Comparison of ENCODE assay signal across 8 mouse cellular contexts in genomic region chr11:50225611-50226378, GRCm38 (mm10). TPM values are rescaled to one million over a fixed set of nuclear protein-coding genes. Genes with fewer than 3 reads are reported as not detected.
A peak's percentile ranks its signal among the peaks of the same experiment; 100 is the strongest.
DNase-seq lines count a peak whose midpoint lies in the region; ATAC-seq and TF ChIP-seq lines count a peak whose summit lies in the region.

No protein-coding gene starts in this region.

- no peaks in the 10 kb centered on the region for H3K27me3 ChIP-seq in Patski
- peaks cover 6% of the 10 kb centered on the region; the same call in 1 of the 2 replicates for H3K27me3 ChIP-seq in embryonic facial prominence, embryonic 12.5 days
- peaks cover 2% of the 10 kb centered on the region; the same call in 1 of the 2 replicates for H3K27me3 ChIP-seq in hindbrain, embryonic 11.5 days (ENCODE audit: control insufficient read depth, insufficient read depth, low read length)
- no peaks in the 10 kb centered on the region for H3K27me3 ChIP-seq in limb, embryonic 14.5 days (ENCODE audit: control insufficient read depth, insufficient read depth, low read length)
- no peaks in the 10 kb centered on the region for H3K27me3 ChIP-seq in midbrain, postnatal 0 days (ENCODE audit: insufficient read depth, low read length)

- no peaks in the 10 kb centered on the region for H3K9me3 ChIP-seq in embryonic facial prominence, embryonic 12.5 days
- H3K9me3 ChIP-seq in hindbrain, embryonic 11.5 days (ENCODE audit: control insufficient read depth, low read length), result no peaks in the 10 kb centered on the region
- H3K9me3 ChIP-seq in limb, embryonic 14.5 days (ENCODE audit: control insufficient read depth, low read length), result no peaks in the 10 kb centered on the region
- no peaks in the 10 kb centered on the region for H3K9me3 ChIP-seq in midbrain, postnatal 0 days (ENCODE audit: low read length)

- H3K36me3 ChIP-seq in embryonic facial prominence, embryonic 12.5 days, result no peaks in the 10 kb centered on the region
- H3K36me3 ChIP-seq in hindbrain, embryonic 11.5 days (ENCODE audit: control insufficient read depth, insufficient read depth, low read length), result no peaks in the 10 kb centered on the region
- H3K36me3 ChIP-seq in limb, embryonic 14.5 days (ENCODE audit: control insufficient read depth, insufficient read depth, low read length), result 0 out of 2 replicates have a peak, but pooled peaks cover 3% of the 10 kb centered on the region
- no peaks in the 10 kb centered on the region for H3K36me3 ChIP-seq in midbrain, postnatal 0 days (ENCODE audit: insufficient read depth, low read length)

- peak overlapping the region; percentile 94 for H3K4me3 ChIP-seq in embryonic facial prominence, embryonic 12.5 days
- peak overlapping the region; percentile 72 for H3K4me3 ChIP-seq in hindbrain, embryonic 11.5 days (ENCODE audit: low read depth, low read length)
- peak overlapping the region; percentile 76 for H3K4me3 ChIP-seq in limb, embryonic 14.5 days (replicated peaks; ENCODE audit: low read length)
- H3K4me3 ChIP-seq in midbrain, postnatal 0 days (ENCODE audit: low read depth, low read length), result peak overlapping the region; percentile 84

- CTCF ChIA-PET in Patski (lab: Charles Lee), result interaction anchor here (0.5 to 1.4 kb wide), 6 partner anchors 11 to 147 kb away, joined by 3 to 10 read pairs (median 3); no protein-coding TSS in a partner anchor

- in situ Hi-C loops in Patski (cut with MboI; ENCODE audit: low pct_unique_long_range_greater_than_20kb), result loop anchor here (5.0 kb wide), 1 partner anchor 63 kb away; no protein-coding TSS in a partner anchor

- DNase-seq in heart, adult 11 months, result peak; percentile 97
- no peak for DNase-seq in heart, postnatal 25 days (ENCODE audit: low spot score)
- DNase-seq in Patski (ENCODE audit: low read depth, low spot score), result no peak
- peak; percentile 62 for DNase-seq in hindbrain, embryonic 11.5 days (ENCODE audit: low spot score)
- DNase-seq in limb, embryonic 14.5 days (ENCODE audit: low spot score), result no peak
- no peak for DNase-seq in midbrain, postnatal 0 days (ENCODE audit: low spot score)
- DNase-seq in frontal cortex, postnatal 36 days (ENCODE audit: low spot score in 2 of 2), result no peak

- H3K4me1 ChIP-seq in embryonic facial prominence, embryonic 12.5 days, result peaks cover 34% of the 10 kb centered on the region
- peaks cover 7% of the 10 kb centered on the region for H3K4me1 ChIP-seq in hindbrain, embryonic 11.5 days (replicated peaks; ENCODE audit: control insufficient read depth, insufficient read depth, low read length)
- peaks cover 29% of the 10 kb centered on the region for H3K4me1 ChIP-seq in limb, embryonic 14.5 days (ENCODE audit: control insufficient read depth, insufficient read depth, low read length)
- peaks cover 23% of the 10 kb centered on the region for H3K4me1 ChIP-seq in midbrain, postnatal 0 days (ENCODE audit: insufficient read depth, low read length)

- intact Hi-C loops in heart, postnatal 25 days (cut with DNase I), result loop anchor here (1.0 to 5.0 kb wide), 5 partner anchors 12 to 198 kb away; partner anchors contain the start of genes Mrnip, Rnf130 and Tbc1d9b

- POLR2A ChIA-PET in Patski (lab: Charles Lee), result interaction anchor here (0.7 to 8.0 kb wide), 7 partner anchors 9 to 139 kb away, joined by 3 to 60 read pairs (median 4); partner anchors contain the start of genes Mgat4b and Sqstm1

- TF ChIP-seq POLR2A in limb, embryonic 14.5 days (IDR thresholded peaks at IDR 0.05; ENCODE audit: borderline replicate concordance, extremely low read depth, insufficient read depth, insufficient read length), result no peak

- peak overlapping the region; percentile 91 for H3K4me2 ChIP-seq in embryonic facial prominence, embryonic 12.5 days (replicated peaks)
- peak overlapping the region; percentile 54 for H3K4me2 ChIP-seq in hindbrain, embryonic 11.5 days (replicated peaks; ENCODE audit: low read depth, low read length)
- H3K4me2 ChIP-seq in limb, embryonic 14.5 days (replicated peaks; ENCODE audit: low read depth, low read length, severe bottlenecking), result peak overlapping the region; percentile 92
- peak overlapping the region; percentile 95 for H3K4me2 ChIP-seq in midbrain, postnatal 0 days (ENCODE audit: low read depth, low read length, poor library complexity, severe bottlenecking)

- TF ChIP-seq CTCF in Patski (IDR thresholded peaks at IDR 0.05), result no peak
- no peak for TF ChIP-seq CTCF in midbrain, postnatal 0 days (IDR thresholded peaks at IDR 0.05)

- H3K9ac ChIP-seq in embryonic facial prominence, embryonic 12.5 days, result peak overlapping the region; percentile 97
- H3K9ac ChIP-seq in hindbrain, embryonic 11.5 days (ENCODE audit: low read depth, low read length), result peak overlapping the region; percentile 97
- peak overlapping the region; percentile 95 for H3K9ac ChIP-seq in limb, embryonic 14.5 days (ENCODE audit: low read depth, low read length, severe bottlenecking)
- peak overlapping the region; percentile 99 for H3K9ac ChIP-seq in midbrain, postnatal 0 days (replicated peaks; ENCODE audit: low read length, poor library complexity, severe bottlenecking)

- WGBS in embryonic facial prominence, embryonic 12.5 days, result 4% methylated on average over 34 of the region's 34 CpGs
- WGBS in hindbrain, embryonic 11.5 days, result 5% methylated on average over 29 of the region's 34 CpGs
- WGBS in limb, embryonic 14.5 days, result 4% methylated on average over 32 of the region's 34 CpGs
- WGBS in midbrain, postnatal 0 days, result 4% methylated on average over 32 of the region's 34 CpGs

- peak overlapping the region; percentile 84 for H3K27ac ChIP-seq in embryonic facial prominence, embryonic 12.5 days
- peak overlapping the region; percentile 83 for H3K27ac ChIP-seq in hindbrain, embryonic 11.5 days (ENCODE audit: low read depth, low read length)
- peak overlapping the region; percentile 67; the same call in 1 of the 2 replicates for H3K27ac ChIP-seq in limb, embryonic 14.5 days (replicated peaks; ENCODE audit: low read depth, low read length)
- H3K27ac ChIP-seq in midbrain, postnatal 0 days (ENCODE audit: low read depth, low read length), result peak overlapping the region; percentile 94

- peak; percentile 32 for ATAC-seq in Patski
- ATAC-seq in embryonic facial prominence, embryonic 12.5 days (ENCODE audit: insufficient number of reproducible peaks, insufficient read depth, low FRiP score, low TSS enrichment), result 0 out of 2 replicates have a peak, but pooled peaks have one; percentile 2
- ATAC-seq in hindbrain, embryonic 11.5 days (ENCODE audit: low FRiP score), result peak; percentile 16; the same call in 1 of the 2 replicates
- peak; percentile 24; the same call in 1 of the 2 replicates for ATAC-seq in limb, embryonic 14.5 days (ENCODE audit: low FRiP score, low read depth)
- ATAC-seq in midbrain, postnatal 0 days (ENCODE audit: low FRiP score), result peak; percentile 18; the same call in 1 of the 2 replicates

RNA-seq across cellular contexts. Expression of gene Ltc4s, which starts 12.6 kb away (rescaled TPM):
- 1 to 10 TPM; 4.8 to 7.8 TPM for total RNA-seq in heart, postnatal 25 days (2021)
- not detected for polyA plus RNA-seq in Patski (2021)
- polyA plus RNA-seq in embryonic facial prominence, embryonic 12.5 days (2016; fragmentation: Nextera tagmentation; extraction: Ambion mirVana), result 0.62 and 0.74 TPM in 2 replicates
- 0.94 and 1.3 TPM in 2 replicates for polyA plus RNA-seq in hindbrain, embryonic 11.5 days (2014; fragmentation: Nextera tagmentation; extraction: Ambion mirVana)
- polyA plus RNA-seq in limb, embryonic 14.5 days (2012; rRNA removed), result 4.0 and 7.1 TPM in 2 replicates
- 2.5 and 3.9 TPM in 2 replicates for polyA plus RNA-seq in limb, embryonic 14.5 days (2014; fragmentation: Nextera tagmentation; extraction: Ambion mirVana)
- 3.5 and 21.3 TPM in 2 replicates for total RNA-seq in midbrain, postnatal 0 days (2014; rRNA removed)
- 5.3 and 6.0 TPM in 2 replicates for polyA plus RNA-seq in midbrain, postnatal 0 days (2015; fragmentation: Nextera tagmentation; extraction: Ambion mirVana)

RNA-seq across cellular contexts. Expression of gene Mgat4b, which starts 15.1 kb away (rescaled TPM):
- 10 to 100 TPM; 85.3 to 86.5 TPM for total RNA-seq in heart, postnatal 25 days (2021)
- 200 TPM for polyA plus RNA-seq in Patski (2021)
- polyA plus RNA-seq in embryonic facial prominence, embryonic 12.5 days (2016; fragmentation: Nextera tagmentation; extraction: Ambion mirVana), result 38.1 and 40.7 TPM in 2 replicates
- polyA plus RNA-seq in hindbrain, embryonic 11.5 days (2014; fragmentation: Nextera tagmentation; extraction: Ambion mirVana), result 17.9 and 19.6 TPM in 2 replicates
- 34.5 and 45.3 TPM in 2 replicates for polyA plus RNA-seq in limb, embryonic 14.5 days (2012; rRNA removed)
- 21.1 and 23.6 TPM in 2 replicates for polyA plus RNA-seq in limb, embryonic 14.5 days (2014; fragmentation: Nextera tagmentation; extraction: Ambion mirVana)
- total RNA-seq in midbrain, postnatal 0 days (2014; rRNA removed), result 115 and 152 TPM in 2 replicates
- polyA plus RNA-seq in midbrain, postnatal 0 days (2015; fragmentation: Nextera tagmentation; extraction: Ambion mirVana), result 77.3 and 77.9 TPM in 2 replicates

RNA-seq across cellular contexts. Expression of gene Sqstm1, which starts 15.2 kb away (rescaled TPM):
- total RNA-seq in heart, postnatal 25 days (2021), result 100 to 1,000 TPM; 265 to 324 TPM
- polyA plus RNA-seq in Patski (2021), result 530 TPM
- 187 and 192 TPM in 2 replicates for polyA plus RNA-seq in embryonic facial prominence, embryonic 12.5 days (2016; fragmentation: Nextera tagmentation; extraction: Ambion mirVana)
- polyA plus RNA-seq in hindbrain, embryonic 11.5 days (2014; fragmentation: Nextera tagmentation; extraction: Ambion mirVana), result 165 and 188 TPM in 2 replicates
- 112 and 120 TPM in 2 replicates for polyA plus RNA-seq in limb, embryonic 14.5 days (2012; rRNA removed)
- 214 and 227 TPM in 2 replicates for polyA plus RNA-seq in limb, embryonic 14.5 days (2014; fragmentation: Nextera tagmentation; extraction: Ambion mirVana)
- 314 and 335 TPM in 2 replicates for total RNA-seq in midbrain, postnatal 0 days (2014; rRNA removed)
- 455 and 484 TPM in 2 replicates for polyA plus RNA-seq in midbrain, postnatal 0 days (2015; fragmentation: Nextera tagmentation; extraction: Ambion mirVana)

RNA-seq across cellular contexts. Expression of gene Mrnip, which starts 51.6 kb away (rescaled TPM):
- total RNA-seq in heart, postnatal 25 days (2021), result 1 to 10 TPM; 2.3 to 2.7 TPM
- 5.9 TPM for polyA plus RNA-seq in Patski (2021)
- 17.8 and 18.6 TPM in 2 replicates for polyA plus RNA-seq in embryonic facial prominence, embryonic 12.5 days (2016; fragmentation: Nextera tagmentation; extraction: Ambion mirVana)
- polyA plus RNA-seq in hindbrain, embryonic 11.5 days (2014; fragmentation: Nextera tagmentation; extraction: Ambion mirVana), result 21.9 and 22.4 TPM in 2 replicates
- 17.6 and 18.0 TPM in 2 replicates for polyA plus RNA-seq in limb, embryonic 14.5 days (2012; rRNA removed)
- polyA plus RNA-seq in limb, embryonic 14.5 days (2014; fragmentation: Nextera tagmentation; extraction: Ambion mirVana), result 16.8 and 17.2 TPM in 2 replicates
- total RNA-seq in midbrain, postnatal 0 days (2014; rRNA removed), result 37.1 and 41.3 TPM in 2 replicates
- polyA plus RNA-seq in midbrain, postnatal 0 days (2015; fragmentation: Nextera tagmentation; extraction: Ambion mirVana), result 37.9 and 40.7 TPM in 2 replicates

Comparison
In these comparisons a context has a peak if more than half of its experiments do, and no peak if none do; other contexts are left out.
1. DNase-seq: peak in heart, adult 11 months (single experiment) and hindbrain, embryonic 11.5 days (single experiment); none in heart, postnatal 25 days (single experiment), Patski (single experiment), limb, embryonic 14.5 days (single experiment), midbrain, postnatal 0 days (single experiment) and frontal cortex, postnatal 36 days (0 of 2).
2. Peak in every context shown above with its lines, with median percentiles within 50 percentile points of each other: ATAC-seq, H3K27ac ChIP-seq, H3K4me2 ChIP-seq, H3K4me3 ChIP-seq and H3K9ac ChIP-seq.